Comparison of ENCODE assay signal across 7 mouse cellular contexts in the genomic region with DNA sequence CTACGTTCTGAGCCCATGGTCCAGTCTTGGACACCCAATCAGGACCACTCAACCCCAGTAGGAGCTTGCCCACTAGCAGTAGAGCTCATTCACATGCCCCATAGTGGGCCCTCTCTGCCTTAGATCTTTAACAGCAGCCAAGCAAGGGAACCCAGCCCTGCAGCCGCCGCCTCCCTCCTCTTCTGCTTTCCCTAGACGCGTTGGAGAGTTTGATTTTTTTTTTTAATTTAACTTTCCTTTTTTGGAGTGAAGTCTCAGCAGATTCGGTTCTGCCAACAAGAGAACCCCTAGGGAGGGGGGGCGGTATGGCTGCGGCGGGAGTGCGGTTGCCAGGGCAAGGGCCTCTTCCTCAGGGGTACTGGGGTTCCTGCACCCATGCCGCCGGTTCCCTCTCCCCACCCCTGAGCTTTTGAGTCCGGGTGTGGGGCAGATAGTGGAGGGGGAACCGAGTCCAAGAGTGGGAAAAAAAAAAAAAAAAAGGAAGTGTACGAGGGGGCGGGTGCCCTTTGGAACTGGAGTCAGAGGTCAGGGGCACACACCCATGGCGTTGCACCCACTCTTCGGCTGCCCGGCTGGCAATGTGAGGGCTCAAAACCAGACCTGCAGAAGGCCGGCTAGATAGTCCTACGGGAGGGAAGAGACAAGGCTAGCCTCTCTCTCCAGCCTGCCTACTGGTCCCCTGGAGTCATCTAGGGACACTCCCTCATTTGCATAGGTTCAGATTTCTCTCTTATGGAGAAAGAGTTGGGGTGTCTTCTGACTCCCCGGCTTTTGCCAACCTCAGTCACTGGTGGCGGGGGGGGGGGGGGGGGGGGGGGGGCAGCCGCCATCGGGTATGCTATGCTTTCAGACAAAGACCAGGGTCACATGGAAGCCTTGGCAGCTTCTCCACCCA. TPM values are rescaled to one million over a fixed set of nuclear protein-coding genes. Genes with fewer than 3 reads are reported as not detected.
DNase-seq lines count a peak whose midpoint lies in the region; ATAC-seq lines count a peak whose summit lies in the region.

No protein-coding gene starts in this region.

- peak overlapping the region; percentile 86 for H3K4me3 ChIP-seq in heart, embryonic 16.5 days (ENCODE audit: low read length)
- peak overlapping the region; percentile 94 for H3K4me3 ChIP-seq in megakaryocyte, embryonic 14.5 days (replicated peaks)

- peak overlapping the region; percentile 81 for H3K27ac ChIP-seq in heart, embryonic 16.5 days (ENCODE audit: low read length)

- peak; percentile 43 for ATAC-seq in common myeloid progenitor, adult 5-6 weeks (replicated peaks; ENCODE audit: low read depth, poor library complexity, severe bottlenecking)
- ATAC-seq in heart, embryonic 16.5 days (replicated peaks; ENCODE audit: extremely low read depth, insufficient read depth, low FRiP score), result no peak

- peak; percentile 51 for DNase-seq in ovary, postnatal 36 days (ENCODE audit: low spot score)
- DNase-seq in ovary, postnatal 14 days (ENCODE audit: low spot score), result no peak
- peak; percentile 64 to 73 for DNase-seq in left cerebral cortex, postnatal 10 days (ENCODE audit: extremely low spot score in 1 of 2, low spot score in 2 of 2)
- DNase-seq in spleen, postnatal 36 days (ENCODE audit: low spot score in 2 of 2), result peak; percentile 75

- intact Hi-C loops in left cerebral cortex, postnatal 10 days (cut with DNase I), result loop anchor here (5.0 kb wide), 2 partner anchors 38 to 87 kb away; no protein-coding TSS in a partner anchor

- H3K27me3 ChIP-seq in heart, embryonic 16.5 days (ENCODE audit: control insufficient read depth, insufficient read depth, low read length), result no peaks in the 10 kb centered on the region
- H3K27me3 ChIP-seq in megakaryocyte, embryonic 14.5 days (replicated peaks), result peaks cover 77% of the 10 kb centered on the region

- WGBS in heart, embryonic 16.5 days, result 8% methylated on average over 23 of the region's 25 CpGs

- H3K36me3 ChIP-seq in heart, embryonic 16.5 days (ENCODE audit: control insufficient read depth, insufficient read depth), result no peaks in the 10 kb centered on the region
- no peaks in the 10 kb centered on the region for H3K36me3 ChIP-seq in megakaryocyte, embryonic 14.5 days (replicated peaks; ENCODE audit: low read length)

- H3K9ac ChIP-seq in heart, embryonic 16.5 days (ENCODE audit: low read length), result peak overlapping the region; percentile 71

- H3K4me1 ChIP-seq in heart, embryonic 16.5 days (ENCODE audit: control insufficient read depth, insufficient read depth, low read length), result peaks cover 36% of the 10 kb centered on the region
- H3K4me1 ChIP-seq in megakaryocyte, embryonic 14.5 days, result peaks cover 67% of the 10 kb centered on the region

- H3K9me3 ChIP-seq in heart, embryonic 16.5 days (replicated peaks; ENCODE audit: control insufficient read depth, low read length), result no peaks in the 10 kb centered on the region
- no peaks in the 10 kb centered on the region for H3K9me3 ChIP-seq in megakaryocyte, embryonic 14.5 days

- H3K4me2 ChIP-seq in heart, embryonic 16.5 days (ENCODE audit: low read depth, low read length), result peak overlapping the region; percentile 83

RNA-seq across cellular contexts. Expression of a gene that starts 1.0 kb away (rescaled TPM):
- total RNA-seq in common myeloid progenitor, adult 5-6 weeks (2017), result 9.7 and 16.9 TPM in 2 replicates
- 17.6 and 19.1 TPM in 2 replicates for polyA plus RNA-seq in heart, embryonic 16.5 days (2015; fragmentation: Nextera tagmentation; extraction: Ambion mirVana)
- total RNA-seq in left cerebral cortex, postnatal 10 days (2021), result 100 to 1,000 TPM; 131 to 146 TPM
- polyA plus RNA-seq in megakaryocyte, embryonic 14.5 days (2012; ENCODE audit: insufficient read depth, low replicate concordance), result 103 and 109 TPM in 2 replicates
